Mouse (Mus musculus) myocyte (in vitro differentiated cells): ENCODE measurements around the gene Tmem171. TPM values are rescaled to one million over a fixed set of nuclear protein-coding genes. Genes with fewer than 3 reads are reported as not detected.

Experiments used
- H3K27me3 ChIP-seq: one replicate; pipeline ENCODE4 v1.6.1; 2011; ENCODE audit not compliant: control insufficient read depth, insufficient read depth, insufficient read length
- H3K36me3 ChIP-seq: one replicate; pipeline ENCODE4 v1.6.1; 2011; ENCODE audit not compliant: control insufficient read depth, insufficient read depth
- H3K4me2 ChIP-seq: one replicate; pipeline ENCODE4 v1.6.1; 2011; ENCODE audit warnings: low read depth, control low read depth
- H3K4me3 ChIP-seq: one replicate; pipeline ENCODE4 v1.5.1; 2011; ENCODE audit warnings: mild to moderate bottlenecking, control low read depth, moderate library complexity
- H3K79me2 ChIP-seq: one replicate; pipeline ENCODE4 v1.6.1; 2011; ENCODE audit not compliant: control insufficient read depth, insufficient read depth
- H3ac ChIP-seq: one replicate; pipeline ENCODE4 v1.6.1; 2011; ENCODE audit not compliant: control insufficient read depth, insufficient read length
- CEBPB ChIP-seq: IDR thresholded peaks from 2 replicates; pipeline ENCODE4 v1.6.1; 2011; ENCODE audit warnings: mild to moderate bottlenecking, moderate library complexity; ENCODE audit not compliant: poor library complexity, insufficient read depth, severe bottlenecking
- E2F4 ChIP-seq: IDR thresholded peaks from one replicate; pipeline ENCODE4 v1.6.1; 2011; ENCODE audit warnings: mild to moderate bottlenecking, control low read depth, moderate library complexity; ENCODE audit not compliant: insufficient read depth
- MAX ChIP-seq: IDR thresholded peaks from one replicate; pipeline ENCODE4 v1.6.1; 2011; ENCODE audit warnings: low read depth, mild to moderate bottlenecking, control low read depth
- MYOD1 ChIP-seq, 3 experiments: IDR thresholded peaks; one replicate each; pipeline ENCODE4 v1.6.1; 2011; ENCODE audit warnings: control low read depth in 2 of 3, low read depth in 2 of 3, mild to moderate bottlenecking in 2 of 3, moderate library complexity in 1 of 3; ENCODE audit not compliant: insufficient read length in 2 of 3, control insufficient read depth in 1 of 3
- MYOG ChIP-seq, 3 experiments: IDR thresholded peaks; one replicate each; pipeline ENCODE4 v1.6.1; 2011; ENCODE audit warnings: control low read depth in 2 of 3, low read depth in 2 of 3, mild to moderate bottlenecking in 2 of 3; ENCODE audit not compliant: insufficient read length in 2 of 3, control insufficient read depth in 1 of 3, insufficient read depth in 1 of 3
- POLR2A ChIP-seq: IDR thresholded peaks from one replicate; pipeline ENCODE4 v1.6.1; 2011; ENCODE audit warnings: low read depth, mild to moderate bottlenecking, control low read depth, moderate library complexity; ENCODE audit not compliant: insufficient read length
- POLR2AphosphoS2 ChIP-seq: IDR thresholded peaks from one replicate; pipeline ENCODE4 v1.6.1; 2011; ENCODE audit warnings: low read depth, control low read depth; ENCODE audit not compliant: insufficient read length
- REST ChIP-seq: IDR thresholded peaks from one replicate; pipeline ENCODE4 v1.6.1; 2011; ENCODE audit warnings: mild to moderate bottlenecking, control low read depth, moderate library complexity; ENCODE audit not compliant: insufficient read depth, insufficient read length
- SRF ChIP-seq: IDR thresholded peaks from one replicate; pipeline ENCODE4 v1.6.1; 2011; ENCODE audit warnings: low read depth; ENCODE audit not compliant: control insufficient read depth, insufficient read length
- TCF12 ChIP-seq: IDR thresholded peaks from one replicate; pipeline ENCODE4 v1.6.1; 2011; ENCODE audit warnings: mild to moderate bottlenecking, control low read depth; ENCODE audit not compliant: poor library complexity, insufficient read depth, severe bottlenecking
- TCF3 ChIP-seq: IDR thresholded peaks from one replicate; pipeline ENCODE4 v1.6.1; 2011; ENCODE audit warnings: low read depth, control low read depth; ENCODE audit not compliant: insufficient read length
- USF1 ChIP-seq: IDR thresholded peaks from one replicate; pipeline ENCODE4 v1.6.1; 2011; ENCODE audit warnings: low read depth, mild to moderate bottlenecking, control low read depth, moderate library complexity
- polyA plus RNA-seq: library from polyadenylated mRNA; unstranded; fragments of >200 nt; fragmentation: generic; extraction: Trizol; gene quantifications from one replicate; pipeline ENCODE4 v1.2.1, GENCODE M21; 2012; ENCODE audit warnings: missing spikeins

Tmem171 gene
- polyA plus RNA-seq, 1 experiment, result 3.5 TPM

DNA sequence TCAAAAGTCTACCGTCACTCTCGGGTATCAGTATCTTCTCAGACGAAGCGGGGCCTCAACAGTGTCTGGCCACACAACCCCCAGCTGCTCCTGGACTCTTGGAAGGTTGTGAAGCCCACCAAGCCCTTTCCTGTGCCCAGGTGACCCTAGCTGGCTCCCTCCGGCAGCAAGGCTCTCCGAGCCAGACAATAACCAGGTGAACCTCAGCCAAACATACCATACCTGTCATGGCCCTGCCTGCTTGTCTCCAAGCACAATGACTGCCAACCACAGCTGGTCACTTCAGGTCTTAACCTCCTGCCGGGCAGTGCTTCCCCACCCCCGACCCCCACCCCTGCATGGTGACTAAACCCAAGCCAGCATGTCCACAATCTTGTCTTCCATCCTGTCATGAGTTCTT lies 7.7 kb upstream of the Tmem171 start:
- Histone ChIP-seq H3K36me3 (no peaks in the 10 kb centered on the region), H3ac (no peak overlapping the region), H3K27me3 (no peaks in the 10 kb centered on the region), H3K79me2 (no peaks in the 10 kb centered on the region), H3K4me3 (no peak overlapping the region), H3K4me2 (no peak overlapping the region)
- TF ChIP-seq MYOD1 (IDR thresholded peaks at IDR 0.05; ENCODE audit: control insufficient read depth in 1 of 3, insufficient read length in 2 of 3, low read depth in 2 of 3) (no peak), E2F4 (no peak), TCF12 (no peak), MYOG (IDR thresholded peaks at IDR 0.05; ENCODE audit: control insufficient read depth in 1 of 3, insufficient read depth in 1 of 3, insufficient read length in 2 of 3, low read depth in 2 of 3) (no peak), SRF (no peak), TCF3 (no peak), MAX (no peak), POLR2A (no peak), REST (no peak), USF1 (no peak), CEBPB (no peak)

DNA sequence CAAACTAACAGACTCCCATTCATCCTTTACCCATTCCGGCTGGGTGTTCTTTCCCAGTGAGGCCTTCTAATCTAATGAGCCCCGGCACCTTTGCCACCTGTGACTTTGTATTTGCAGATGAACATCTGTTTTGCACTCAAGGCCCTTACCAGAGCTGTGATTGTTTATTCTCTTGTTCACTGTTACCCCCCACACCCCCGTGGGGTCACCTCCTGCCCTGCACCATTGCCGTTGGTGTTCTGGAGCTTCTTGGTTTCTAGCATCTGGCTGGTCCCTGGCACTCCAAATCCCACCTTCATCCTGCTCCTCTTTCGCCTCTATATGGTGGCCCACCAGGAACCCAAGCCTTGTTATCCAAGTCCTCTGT lies 6.7 kb upstream of the Tmem171 start:
- Histone ChIP-seq H3K4me3 (no peak overlapping the region), H3K79me2 (no peaks in the 10 kb centered on the region), H3K4me2 (no peak overlapping the region), H3K36me3 (no peaks in the 10 kb centered on the region), H3ac (no peak overlapping the region), H3K27me3 (no peaks in the 10 kb centered on the region)
- no peak for TF ChIP-seq POLR2A
- no peak for TF ChIP-seq REST
- TF ChIP-seq SRF, result no peak
- no peak for TF ChIP-seq E2F4
- no peak for TF ChIP-seq CEBPB
- TF ChIP-seq POLR2AphosphoS2, result no peak
- TF ChIP-seq TCF12, result no peak
- no peak for TF ChIP-seq MYOD1 (IDR thresholded peaks at IDR 0.05; ENCODE audit: control insufficient read depth in 1 of 3, insufficient read length in 2 of 3, low read depth in 2 of 3)
- no peak for TF ChIP-seq USF1

DNA sequence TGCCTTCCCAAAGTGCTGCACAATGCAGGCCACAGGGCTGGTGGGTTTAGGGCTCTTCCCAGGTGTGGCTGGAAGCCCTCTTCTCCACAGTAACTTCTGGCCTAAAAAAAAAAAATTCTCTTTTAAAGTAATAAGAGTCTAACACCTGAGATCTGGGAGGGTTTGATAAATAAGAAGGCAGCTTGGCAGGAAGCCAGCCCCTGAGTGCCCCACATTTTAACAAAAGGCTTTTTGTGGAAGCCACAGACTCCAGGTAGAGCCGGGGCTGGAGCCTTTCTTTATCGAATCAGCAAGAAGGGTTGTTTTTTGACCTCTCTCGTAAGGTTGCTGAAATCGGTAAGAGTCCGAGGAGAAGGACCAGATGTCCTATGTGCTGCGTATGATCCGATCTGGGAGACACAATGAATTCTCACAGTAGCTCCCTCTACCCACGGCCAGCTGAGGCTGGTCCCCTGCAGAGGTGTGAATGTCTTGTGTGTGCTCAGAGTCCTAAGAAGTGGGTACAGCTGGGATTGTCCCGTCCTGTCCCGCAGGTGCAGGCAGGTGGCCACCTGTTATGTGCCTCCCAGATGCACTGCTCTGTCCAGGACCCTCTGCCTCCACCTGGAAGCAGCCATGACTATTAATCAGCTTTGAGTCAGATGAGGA lies 6.2 kb upstream of the Tmem171 start:
- H3K4me2 ChIP-seq, result no peak overlapping the region
- no peaks in the 10 kb centered on the region for H3K79me2 ChIP-seq
- TF ChIP-seq MAX (no peak), SRF (no peak), USF1 (no peak), REST (no peak), MYOG (IDR thresholded peaks at IDR 0.05; ENCODE audit: control insufficient read depth in 1 of 3, insufficient read depth in 1 of 3, insufficient read length in 2 of 3, low read depth in 2 of 3) (no peak), POLR2A (no peak), TCF12 (no peak), POLR2AphosphoS2 (no peak), TCF3 (no peak), CEBPB (no peak), E2F4 (no peak), MYOD1 (IDR thresholded peaks at IDR 0.05; ENCODE audit: control insufficient read depth in 1 of 3, insufficient read length in 2 of 3, low read depth in 2 of 3) (no peak)
- H3K27me3 ChIP-seq, result no peaks in the 10 kb centered on the region
- H3ac ChIP-seq, result no peak overlapping the region
- H3K4me3 ChIP-seq, result no peak overlapping the region
- H3K36me3 ChIP-seq, result no peaks in the 10 kb centered on the region

DNA sequence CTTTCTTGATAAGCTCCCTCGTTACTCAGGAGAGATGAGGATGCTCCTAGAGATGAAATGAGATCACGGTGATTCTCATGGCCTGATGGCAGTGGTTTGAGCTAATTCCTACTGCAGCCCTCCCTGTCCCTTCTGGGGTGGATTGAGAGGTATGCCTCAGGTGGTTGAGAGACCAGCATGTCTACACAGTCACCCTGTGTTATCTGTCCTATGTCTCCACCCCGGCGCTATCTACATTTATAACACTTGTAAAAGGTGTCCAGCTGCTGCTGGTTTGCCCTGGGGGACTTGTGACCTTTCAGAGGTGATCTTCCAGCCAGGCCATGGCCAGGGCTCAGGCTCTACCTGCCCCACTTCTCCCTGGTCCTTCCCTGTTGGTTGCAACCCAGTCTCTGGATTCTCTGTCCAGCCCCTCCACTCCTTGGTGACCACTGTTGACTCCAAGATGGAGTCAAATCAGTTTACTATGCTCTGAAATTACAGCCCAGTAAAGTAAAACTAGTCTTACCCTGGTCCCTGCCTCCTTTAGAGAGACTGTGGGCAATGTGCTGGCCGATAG lies 5.4 kb upstream of the Tmem171 start:
- no peaks in the 10 kb centered on the region for H3K27me3 ChIP-seq
- no peak overlapping the region for H3K4me3 ChIP-seq
- H3K79me2 ChIP-seq, result no peaks in the 10 kb centered on the region
- H3ac ChIP-seq, result no peak overlapping the region
- TF ChIP-seq MYOD1 (IDR thresholded peaks at IDR 0.05; ENCODE audit: control insufficient read depth in 1 of 3, insufficient read length in 2 of 3, low read depth in 2 of 3), result no peak
- TF ChIP-seq TCF12, result no peak
- H3K36me3 ChIP-seq, result no peaks in the 10 kb centered on the region
- H3K4me2 ChIP-seq, result no peak overlapping the region

DNA sequence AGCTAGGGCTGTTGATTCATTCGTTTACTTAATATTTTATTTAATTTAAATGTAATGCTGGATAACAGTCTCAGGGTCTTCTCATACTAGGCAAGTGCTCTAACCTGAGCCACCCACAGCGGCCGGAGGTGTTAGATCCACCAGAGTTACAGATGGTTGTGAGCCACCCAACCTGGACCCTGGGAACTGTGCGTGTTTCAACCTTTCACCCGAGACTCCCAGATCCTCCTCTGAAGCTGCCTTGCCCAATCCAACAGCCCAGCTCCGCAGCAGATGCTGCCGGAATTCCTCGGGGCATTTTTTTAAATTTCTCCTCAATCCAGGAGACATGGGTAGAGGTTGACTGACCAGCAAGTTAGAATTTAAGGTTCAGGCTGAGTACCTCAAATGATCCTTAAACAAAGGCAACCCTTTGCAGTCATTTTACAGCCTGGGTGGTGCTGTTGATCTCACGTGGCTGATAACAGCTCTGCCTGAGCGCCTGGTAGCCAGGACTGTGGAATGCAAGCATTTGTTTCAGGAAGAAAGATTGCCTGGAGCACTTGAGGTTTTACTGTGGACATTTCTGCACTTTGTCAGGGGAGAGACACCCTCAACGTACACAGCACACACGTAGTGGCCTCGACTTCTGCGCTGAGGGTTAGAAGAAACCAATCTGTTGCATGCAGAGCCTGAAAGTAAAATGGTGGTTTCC lies 4.6 kb upstream of the Tmem171 start:
- H3K79me2 ChIP-seq, result no peaks in the 10 kb centered on the region
- no peak overlapping the region for H3K4me3 ChIP-seq
- TF ChIP-seq TCF12 (no peak), MAX (no peak), CEBPB (no peak), POLR2AphosphoS2 (no peak), REST (no peak), TCF3 (no peak), USF1 (no peak), POLR2A (no peak), E2F4 (no peak), MYOD1 (IDR thresholded peaks at IDR 0.05; ENCODE audit: control insufficient read depth in 1 of 3, insufficient read length in 2 of 3, low read depth in 2 of 3) (no peak), MYOG (IDR thresholded peaks at IDR 0.05; ENCODE audit: control insufficient read depth in 1 of 3, insufficient read depth in 1 of 3, insufficient read length in 2 of 3, low read depth in 2 of 3) (no peak), SRF (no peak)
- H3K4me2 ChIP-seq, result no peak overlapping the region
- H3ac ChIP-seq, result no peak overlapping the region
- H3K36me3 ChIP-seq, result no peaks in the 10 kb centered on the region
- no peaks in the 10 kb centered on the region for H3K27me3 ChIP-seq
